Mouse (Mus musculus): ENCODE data around the gene Anks1.
A peak's percentile ranks its signal among the peaks of the same experiment; 100 is the strongest.
"Not testable (repeated sequence)": the region's sequence is repeated elsewhere in the genome, so short reads cannot be mapped to it uniquely, and the experiment has no call there.

The Anks1 gene

GRCm38 (mm10) chr17:27931826-27932225 lies 22.7 kb downstream of the Anks1 start:
- ATAC-seq (ENCODE audit: low TSS enrichment), result no peak

- no peak for ATAC-seq (ENCODE audit: low TSS enrichment)
These were observed 25.2 kb downstream of the Anks1 start for GRCm38 (mm10) chr17:27934136-27934910.

- ATAC-seq (ENCODE audit: low TSS enrichment), result no peak
These were observed 26.0 kb downstream of the Anks1 start for GRCm38 (mm10) chr17:27935091-27935490.

- no peak for ATAC-seq (ENCODE audit: low TSS enrichment)
These were observed 28.0 kb downstream of the Anks1 start for GRCm38 (mm10) chr17:27937054-27937615.

- no peak for ATAC-seq (ENCODE audit: low TSS enrichment)
These were observed 29.1 kb downstream of the Anks1 start for GRCm38 (mm10) chr17:27938121-27938754.

- ATAC-seq (ENCODE audit: low TSS enrichment), result no peak
These were observed 29.9 kb downstream of the Anks1 start for GRCm38 (mm10) chr17:27939028-27939427.

GRCm38 (mm10) chr17:27940352-27940751 lies 31.2 kb downstream of the Anks1 start:
- no peak for ATAC-seq (ENCODE audit: low TSS enrichment)

GRCm38 (mm10) chr17:27941178-27941577 lies 32.1 kb downstream of the Anks1 start:
- ATAC-seq (ENCODE audit: low TSS enrichment), result no peak

- ATAC-seq (ENCODE audit: low TSS enrichment), result no peak
These were observed 32.6 kb downstream of the Anks1 start for GRCm38 (mm10) chr17:27941698-27942097.

GRCm38 (mm10) chr17:27942131-27942530 lies 33.0 kb downstream of the Anks1 start:
- ATAC-seq (ENCODE audit: low TSS enrichment), result no peak

- no peak for ATAC-seq (ENCODE audit: low TSS enrichment)
These were observed 36.6 kb downstream of the Anks1 start for GRCm38 (mm10) chr17:27945546-27946216.

GRCm38 (mm10) chr17:27946371-27946770 lies 37.3 kb downstream of the Anks1 start:
- ATAC-seq (ENCODE audit: low TSS enrichment), result no peak

- ATAC-seq (ENCODE audit: low TSS enrichment), result no peak
These were observed 38.0 kb downstream of the Anks1 start for GRCm38 (mm10) chr17:27947155-27947554.

GRCm38 (mm10) chr17:27953136-27953535 lies 44.0 kb downstream of the Anks1 start:
- no peak for ATAC-seq (ENCODE audit: low TSS enrichment)

GRCm38 (mm10) chr17:27954629-27955402 lies 45.7 kb downstream of the Anks1 start:
- no peak for ATAC-seq (ENCODE audit: low TSS enrichment)

- no peak for ATAC-seq (ENCODE audit: low TSS enrichment)
These were observed 48.5 kb downstream of the Anks1 start for GRCm38 (mm10) chr17:27957649-27958048.

GRCm38 (mm10) chr17:27960128-27961111 lies 51.3 kb downstream of the Anks1 start:
- peak; percentile 96 for ATAC-seq (ENCODE audit: low TSS enrichment)

GRCm38 (mm10) chr17:27963120-27963519 lies 54.0 kb downstream of the Anks1 start:
- ATAC-seq (ENCODE audit: low TSS enrichment), result not testable (repeated sequence)

GRCm38 (mm10) chr17:27964607-27965006 lies 55.5 kb downstream of the Anks1 start:
- ATAC-seq (ENCODE audit: low TSS enrichment), result no peak

GRCm38 (mm10) chr17:27965292-27965691 lies 56.2 kb downstream of the Anks1 start:
- ATAC-seq (ENCODE audit: low TSS enrichment), result no peak

All from frontal cortex, adult (tissue).